Mouse (Mus musculus) stomach, adult 2 months (tissue): Measurements from ENCODE around the gene Clrn3. TPM values are rescaled to one million over a fixed set of nuclear protein-coding genes. Genes with fewer than 3 reads are reported as not detected.

Experiments used
- polyA plus RNA-seq: library from polyadenylated mRNA; depleted of rRNA; stranded (reverse); fragments of >200 nt; gene quantifications from 2 replicates; pipeline ENCODE4 v1.2.3, GENCODE M21; 2012; rRNA removed

The Clrn3 gene
- polyA plus RNA-seq = 0.04 and 0.09 TPM in 2 replicates

DNA sequence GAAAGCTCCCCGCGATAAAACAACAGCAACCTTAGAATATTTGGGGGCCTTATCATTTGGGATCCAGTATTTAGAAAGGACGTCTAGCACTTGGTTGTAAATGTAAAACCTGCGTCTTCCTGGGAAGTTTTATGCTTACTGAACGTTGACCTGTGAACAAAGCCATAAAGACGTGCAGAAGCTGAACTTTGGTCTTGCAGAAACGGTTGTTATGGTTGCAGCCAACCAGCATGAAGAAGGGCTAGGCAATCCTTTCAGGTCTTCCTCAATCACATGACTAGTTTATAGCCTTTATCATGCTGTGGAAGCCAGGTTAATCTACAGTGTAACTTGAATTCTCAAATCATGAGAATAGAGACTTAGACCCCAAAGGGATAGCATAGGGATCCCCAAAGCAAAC is at the start of gene Clrn3:
Clrn3 (minus strand) TSS at position 140 of the 400 bp plus-strand sequence.

DNA sequence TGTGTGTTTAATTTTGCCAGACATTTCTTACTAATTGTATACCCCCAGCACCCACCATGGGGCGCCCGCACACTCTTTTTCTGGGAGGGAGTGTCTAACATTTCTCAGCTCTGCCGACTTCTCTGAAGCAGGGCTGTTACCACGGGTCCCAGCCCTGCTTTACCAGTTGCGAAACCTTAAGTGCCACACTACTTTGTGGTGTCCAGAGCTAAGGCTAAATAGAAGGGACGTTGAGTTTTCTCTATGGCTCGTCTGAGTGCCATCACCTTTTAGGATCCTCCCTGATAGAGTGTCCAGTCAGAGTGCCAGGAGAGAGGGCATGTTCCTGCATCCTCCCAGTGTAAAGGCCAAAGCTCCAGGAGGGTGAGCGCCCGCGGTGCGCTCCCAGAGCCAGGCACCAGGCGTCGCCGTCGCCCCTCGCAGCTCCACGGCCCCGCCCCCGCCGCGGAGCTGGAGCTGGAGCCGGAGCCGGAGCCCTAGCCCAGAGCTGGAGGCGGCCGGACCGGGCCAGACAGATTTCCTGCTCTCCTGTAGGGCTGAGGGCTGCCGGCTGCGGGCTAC is 9.0 kb upstream of the Clrn3 start, which contains the start of gene Ptpre:
Ptpre (plus strand) TSS at position 141 of the 561 bp plus-strand sequence.

Other genes with a start within 250 kb of the Clrn3 start
- not detected in 2 replicates for gene Foxi2, start 118.3 kb downstream of the Clrn3 start, polyA plus RNA-seq
- gene Ptpre, start 8.8 kb upstream of the Clrn3 start, polyA plus RNA-seq = 1.8 and 2.2 TPM in 2 replicates
- 0.19 and 0.52 TPM in 2 replicates for gene Mki67, start 187.7 kb upstream of the Clrn3 start, polyA plus RNA-seq